Mouse (Mus musculus): Measurements from ENCODE around the gene Jakmip3. TPM values are rescaled to one million over a fixed set of nuclear protein-coding genes. Genes with fewer than 3 reads are reported as not detected.

Jakmip3 gene
- total and polyA plus RNA-seq, 3 experiments = not detected

- H3K9ac ChIP-seq (ENCODE audit: insufficient read depth, low read depth) = no peak overlapping the region
- no peak overlapping the region for H3K27ac ChIP-seq (ENCODE audit: insufficient read depth, low read depth)
- H3K79me2 ChIP-seq (replicated peaks; ENCODE audit: control insufficient read depth, extremely low read depth, insufficient read depth, poor library complexity, severe bottlenecking) = no peaks in the 10 kb centered on the region
- no peak overlapping the region for H3K4me2 ChIP-seq (ENCODE audit: insufficient read depth, low read depth, poor library complexity, severe bottlenecking)
- H3K27me3 ChIP-seq (replicated peaks) = peaks cover 97% of the 10 kb centered on the region
- no peaks in the 10 kb centered on the region for H3K36me3 ChIP-seq (replicated peaks in 1 of 2; ENCODE audit: control insufficient read depth in 1 of 2, insufficient read depth in 1 of 2, low read length in 1 of 2)
- in situ Hi-C loops (cut with MboI; ENCODE audit: low pct_ligation_motif_present, low pct_unique_long_range_greater_than_20kb, low sequenced_read_pairs) = no loop called here
- DNase-seq (ENCODE audit: extremely low read depth) = no peak
- H3K9me3 ChIP-seq (replicated peaks; ENCODE audit: low read length) = no peaks in the 10 kb centered on the region
- no peak overlapping the region for H3K4me3 ChIP-seq (replicated peaks in 1 of 3; ENCODE audit: low read depth in 2 of 3, low read length in 2 of 3, poor library complexity in 1 of 3)
- TF ChIP-seq TCF12 (IDR thresholded peaks at IDR 0.05; ENCODE audit: low read depth, low read length) (no peak), GABPA (IDR thresholded peaks at IDR 0.05; ENCODE audit: insufficient replicate concordance, low read depth, low read length) (no peak), ETS1 (conservative IDR thresholded peaks at IDR 0.05; ENCODE audit: low read depth, low read length) (no peak), CTCF (conservative IDR thresholded peaks at IDR 0.05 in 1 of 2, IDR thresholded peaks at IDR 0.05 in 1 of 2; ENCODE audit: low read depth in 2 of 2, low read length in 2 of 2) (no peak), MEF2A (IDR thresholded peaks at IDR 0.05; ENCODE audit: borderline replicate concordance, low read depth, low read length) (no peak), USF2 (conservative IDR thresholded peaks at IDR 0.05; ENCODE audit: low read depth, low read length) (no peak), MXI1 (IDR thresholded peaks at IDR 0.05; ENCODE audit: low read depth, low read length) (no peak), IRF4 (IDR thresholded peaks at IDR 0.05; ENCODE audit: low read depth, low read length) (no peak)
- no peaks in the 10 kb centered on the region for H3K4me1 ChIP-seq (ENCODE audit: control insufficient read depth in 1 of 2, insufficient read depth in 2 of 2)
- dilution Hi-C loops (cut with MboI; ENCODE audit: extremely low pct_ligation_motif_present, extremely low pct_unique_long_range_greater_than_20kb, low sequenced_read_pairs) = no loop called here
Observed at GRCm38 (mm10) chr7:139093781-139094180, 153.3 kb downstream of the Jakmip3 start.

GRCm38 (mm10) chr7:139094761-139095160 lies 154.2 kb downstream of the Jakmip3 start:
- TF ChIP-seq ZKSCAN1 (IDR thresholded peaks at IDR 0.05; ENCODE audit: borderline replicate concordance, low read depth, low read length) (no peak), POLR2AphosphoS2 (IDR thresholded peaks at IDR 0.05; ENCODE audit: low read depth, low read length) (no peak), USF1 (IDR thresholded peaks at IDR 0.05; ENCODE audit: low read depth, low read length) (no peak), GABPA (IDR thresholded peaks at IDR 0.05; ENCODE audit: insufficient replicate concordance, low read depth, low read length) (no peak), CHD2 (IDR thresholded peaks at IDR 0.05; ENCODE audit: low read length) (no peak), POLR2A (IDR thresholded peaks at IDR 0.05; ENCODE audit: low read depth, low read length) (no peak), ELF1 (IDR thresholded peaks at IDR 0.05; ENCODE audit: low read depth, low read length) (no peak), ETS1 (conservative IDR thresholded peaks at IDR 0.05; ENCODE audit: low read depth, low read length) (no peak), NELFE (IDR thresholded peaks at IDR 0.05; ENCODE audit: low read depth, low read length) (no peak), SIN3A (IDR thresholded peaks at IDR 0.05; ENCODE audit: low read length) (no peak), EP300 (IDR thresholded peaks at IDR 0.05; ENCODE audit: low read length) (no peak), BHLHE40 (IDR thresholded peaks at IDR 0.05; ENCODE audit: low read depth, low read length) (no peak)
- DNase-seq (ENCODE audit: extremely low read depth) = no peak
- no peak overlapping the region for H3K27ac ChIP-seq (ENCODE audit: insufficient read depth, low read depth)
- no peak overlapping the region for H3K4me3 ChIP-seq (replicated peaks in 1 of 3; ENCODE audit: low read depth in 2 of 3, low read length in 2 of 3, poor library complexity in 1 of 3)
- no peaks in the 10 kb centered on the region for H3K36me3 ChIP-seq (replicated peaks in 1 of 2; ENCODE audit: control insufficient read depth in 1 of 2, insufficient read depth in 1 of 2, low read length in 1 of 2)
- no peak overlapping the region for H3K9ac ChIP-seq (ENCODE audit: insufficient read depth, low read depth)
- H3K79me2 ChIP-seq (replicated peaks; ENCODE audit: control insufficient read depth, extremely low read depth, insufficient read depth, poor library complexity, severe bottlenecking) = no peaks in the 10 kb centered on the region
- no peaks in the 10 kb centered on the region for H3K9me3 ChIP-seq (replicated peaks; ENCODE audit: low read length)
- H3K4me2 ChIP-seq (ENCODE audit: insufficient read depth, low read depth, poor library complexity, severe bottlenecking) = no peak overlapping the region
- dilution Hi-C loops (cut with MboI; ENCODE audit: extremely low pct_ligation_motif_present, extremely low pct_unique_long_range_greater_than_20kb, low sequenced_read_pairs) (no loop called here), in situ Hi-C loops (cut with MboI; ENCODE audit: low pct_ligation_motif_present, low pct_unique_long_range_greater_than_20kb, low sequenced_read_pairs) (no loop called here)
- no peaks in the 10 kb centered on the region for H3K4me1 ChIP-seq (ENCODE audit: control insufficient read depth in 1 of 2, insufficient read depth in 2 of 2)
- peaks cover 96% of the 10 kb centered on the region for H3K27me3 ChIP-seq (replicated peaks)
